Mouse (Mus musculus) kidney, postnatal 14 days (tissue): ENCODE data around the gene Spop.

ENCODE experiments used
- DNase-seq: peaks from one replicate; pipeline ENCODE4 v3.0.0; 2022; ENCODE audit warnings: mixed read lengths

The Spop gene

DNA sequence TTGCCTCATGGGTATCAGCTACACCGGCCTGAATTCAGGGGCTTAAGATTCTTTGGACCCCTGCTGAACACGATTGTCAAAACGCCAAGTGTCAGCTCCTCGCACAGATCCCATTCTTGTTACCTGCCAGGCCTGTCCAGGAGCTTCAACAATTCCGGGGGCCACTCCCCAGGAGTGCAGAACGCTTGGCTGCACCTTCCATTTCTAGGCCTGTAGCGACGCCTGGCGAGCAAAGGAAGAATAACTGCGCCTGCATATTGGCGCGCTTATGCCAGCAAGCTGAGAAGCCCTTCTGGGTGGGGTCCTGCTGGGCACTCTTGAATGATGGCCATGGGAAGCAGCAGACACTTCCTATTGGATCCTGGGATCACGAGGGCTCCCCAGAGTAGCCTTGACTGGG lies 107.7 kb downstream of the Spop start:
- DNase-seq: peak; percentile 81

- no peak for DNase-seq
Observed at GRCm38 (mm10) chr11:95527307-95527706, 113.4 kb downstream of the Spop start.

GRCm38 (mm10) chr11:95528231-95528630 lies 114.4 kb downstream of the Spop start:
- DNase-seq: no peak

- DNase-seq: no peak
Observed at GRCm38 (mm10) chr11:95532353-95533072, 118.6 kb downstream of the Spop start.

DNA sequence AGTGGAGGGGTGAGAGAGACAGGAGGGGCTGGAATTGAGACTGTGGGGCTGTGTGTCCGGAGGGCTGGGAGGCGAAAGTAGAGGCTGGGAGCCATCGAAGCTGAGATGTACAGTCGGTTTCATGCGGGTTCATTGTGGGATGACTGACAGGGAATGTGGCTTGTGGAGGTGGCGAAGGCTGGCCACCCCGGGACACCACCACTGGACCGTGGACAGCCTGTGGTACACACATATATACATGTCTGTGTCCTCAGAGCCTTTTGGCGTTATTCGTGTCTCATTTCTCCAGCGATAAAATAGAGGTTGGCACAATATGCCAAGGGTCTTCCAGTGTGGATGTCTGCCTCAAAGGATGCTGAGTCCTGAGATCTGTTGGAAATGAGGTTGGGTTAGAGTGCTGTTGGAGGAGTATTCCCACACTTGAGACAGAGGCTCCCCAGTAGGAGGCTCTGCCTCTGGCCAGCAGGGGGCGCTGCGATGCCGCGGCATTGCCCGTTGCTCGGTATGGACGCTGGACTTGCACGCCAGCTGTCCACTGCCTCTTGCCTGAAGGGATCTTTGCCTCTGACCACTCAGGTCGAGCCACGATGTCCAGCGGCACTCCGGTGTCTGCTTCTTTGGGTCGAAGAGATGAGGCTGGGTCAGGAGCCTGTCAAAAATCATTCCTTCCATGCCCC lies 119.7 kb downstream of the Spop start:
- DNase-seq: peak; percentile 91

DNA sequence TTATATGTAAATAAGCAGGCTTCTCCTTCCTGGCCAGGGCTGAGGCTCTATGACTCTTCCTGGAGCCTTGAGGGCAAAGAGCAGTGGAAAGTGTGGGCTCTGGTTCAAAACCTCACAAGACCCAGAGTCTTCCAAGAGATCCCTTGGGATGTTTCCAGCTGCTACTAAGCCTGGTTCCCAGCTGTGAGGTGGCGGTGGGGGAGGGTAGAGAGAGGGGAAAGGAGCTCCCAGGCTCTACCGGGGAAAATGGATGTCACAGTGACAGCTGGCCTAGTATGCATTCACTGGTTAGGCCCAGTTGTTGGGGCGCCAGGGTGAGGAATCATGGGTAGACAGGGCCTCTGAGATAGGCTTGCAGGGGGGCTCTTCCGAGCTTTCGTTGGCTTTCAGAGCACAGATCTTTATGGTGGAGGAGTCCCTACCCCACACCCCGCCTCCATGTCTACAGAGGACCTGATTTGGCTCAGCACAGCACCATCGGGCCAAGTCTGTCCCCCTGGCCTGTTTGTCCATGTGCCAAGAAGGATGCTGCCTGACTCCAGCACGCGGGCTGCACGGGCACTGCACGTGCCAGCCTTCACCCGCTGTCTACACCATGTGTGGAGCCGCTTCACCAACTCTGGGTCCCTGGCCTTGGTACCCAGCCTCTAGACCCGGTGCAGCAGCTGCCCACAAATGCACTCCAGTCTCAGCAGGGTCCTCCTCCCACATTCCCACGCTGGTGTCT lies 124.7 kb downstream of the Spop start:
- DNase-seq: peak; percentile 38

- no peak for DNase-seq
Observed at GRCm38 (mm10) chr11:95540637-95541385, 126.9 kb downstream of the Spop start.
